Mouse (Mus musculus) skeletal muscle tissue, postnatal 0 days (tissue): ENCODE measurements around the gene Alg2. TPM values are rescaled to one million over a fixed set of nuclear protein-coding genes. Genes with fewer than 3 reads are reported as not detected.

Source experiments
- polyA plus RNA-seq: library from polyadenylated mRNA; unstranded; fragments of >200 nt; fragmentation: Nextera tagmentation; extraction: Ambion mirVana; gene quantifications from 2 replicates; pipeline ENCODE4 v1.2.1, GENCODE M21; 2015

The Alg2 gene
- 18.3 and 22.2 TPM in 2 replicates for polyA plus RNA-seq

DNA sequence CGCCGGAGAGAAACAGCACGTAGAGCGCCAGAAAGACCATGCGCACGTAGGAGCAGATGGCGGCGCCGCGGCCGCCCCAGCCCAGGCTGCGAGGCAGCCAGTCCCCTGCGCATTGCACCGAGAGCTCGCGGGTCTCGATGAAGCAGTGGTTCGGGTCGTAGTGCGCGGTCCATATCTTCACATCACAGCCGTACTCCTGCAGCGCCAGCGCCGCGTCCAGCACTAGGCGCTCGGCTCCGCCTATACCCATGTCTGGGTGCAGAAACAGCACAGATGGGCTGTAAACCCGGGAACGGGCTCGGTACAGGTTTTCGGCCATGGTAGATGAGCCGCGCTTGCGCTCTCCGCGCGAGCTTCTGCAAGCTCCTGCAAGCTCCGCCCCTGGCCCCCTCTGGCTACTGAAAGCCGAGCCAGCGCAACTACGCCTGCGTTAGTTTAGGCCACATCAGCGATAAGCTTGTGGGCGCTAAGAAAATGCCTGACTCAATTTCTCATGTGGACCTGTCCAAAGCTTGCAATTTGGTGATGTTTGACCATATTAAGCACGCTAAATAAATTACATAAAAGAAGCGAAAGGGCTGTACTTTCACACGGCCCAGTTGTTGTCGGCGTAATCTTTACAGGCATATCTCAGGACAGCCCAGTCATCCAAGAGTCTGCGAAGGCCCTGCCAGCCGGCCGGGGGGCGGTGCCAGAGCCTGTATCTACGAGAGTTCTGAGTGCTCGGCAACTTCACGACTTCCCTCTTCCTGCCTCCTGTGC, at the start of gene Alg2, which contains the start of gene Sec61b:
TSS of gene Alg2 (minus strand) at position 366 of the 762 bp plus-strand sequence.
TSS of gene Sec61b (plus strand) at position 691 of the 762 bp plus-strand sequence.

Other genes starting within 250 kb of the Alg2 start
- 11.9 and 14.2 TPM in 2 replicates for gene Tgfbr1, start 121.1 kb downstream of the Alg2 start, polyA plus RNA-seq
- gene Sec61b, start 325 bp upstream of the Alg2 start, polyA plus RNA-seq = 119 and 180 TPM in 2 replicates